Comparison of ENCODE assay signal across 8 mouse cellular contexts in the genomic region with DNA sequence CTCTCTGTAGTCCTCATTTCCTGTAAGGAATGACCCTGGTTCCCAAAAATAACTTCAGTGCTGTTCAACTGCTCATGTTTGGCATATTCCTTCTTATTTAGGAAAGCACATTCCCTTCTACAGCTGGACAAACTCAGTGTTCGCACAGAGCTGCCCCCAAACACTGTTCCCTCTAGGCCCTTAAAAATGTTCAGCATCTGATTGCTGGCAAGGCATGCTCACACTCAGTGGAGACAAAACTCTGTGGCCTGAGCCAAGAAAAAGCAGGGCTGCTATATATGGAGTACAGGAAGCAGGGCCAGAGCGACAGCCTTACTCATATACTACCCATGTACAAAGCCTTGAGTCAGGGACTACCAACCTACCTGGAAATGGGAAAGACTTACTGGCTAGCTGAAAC. TPM values are rescaled to one million over a fixed set of nuclear protein-coding genes. Genes with fewer than 3 reads are reported as not detected.
A peak's percentile ranks its signal among the peaks of the same experiment; 100 is the strongest.
DNase-seq lines count a peak whose midpoint lies in the region; ATAC-seq lines count a peak whose summit lies in the region.

No protein-coding gene starts in this region.

- H3K9me3 ChIP-seq in embryonic facial prominence, embryonic 14.5 days (ENCODE audit: control insufficient read depth, low read length) = 0 out of 2 replicates have a peak, but pooled peaks cover 4% of the 10 kb centered on the region
- no peaks in the 10 kb centered on the region for H3K9me3 ChIP-seq in limb, embryonic 15.5 days
- no peaks in the 10 kb centered on the region for H3K9me3 ChIP-seq in stomach, embryonic 14.5 days (ENCODE audit: control insufficient read depth, low read depth, low read length)
- peaks cover 3% of the 10 kb centered on the region; the same call in 1 of the 2 replicates for H3K9me3 ChIP-seq in forebrain, embryonic 10.5 days

- H3K27me3 ChIP-seq in embryonic facial prominence, embryonic 14.5 days (replicated peaks; ENCODE audit: control insufficient read depth, insufficient read depth, low read length) = no peaks in the 10 kb centered on the region
- H3K27me3 ChIP-seq in limb, embryonic 15.5 days = no peaks in the 10 kb centered on the region
- no peaks in the 10 kb centered on the region for H3K27me3 ChIP-seq in stomach, embryonic 14.5 days (ENCODE audit: control insufficient read depth, insufficient read depth, low read length)
- H3K27me3 ChIP-seq in forebrain, embryonic 10.5 days (ENCODE audit: poor library complexity, severe bottlenecking) = no peaks in the 10 kb centered on the region

- H3K9ac ChIP-seq in embryonic facial prominence, embryonic 14.5 days (ENCODE audit: low read depth, low read length) = 0 out of 2 replicates have a peak overlapping the region, but pooled peaks have one; percentile 25
- H3K9ac ChIP-seq in limb, embryonic 15.5 days = no peak overlapping the region
- H3K9ac ChIP-seq in stomach, embryonic 14.5 days (replicated peaks; ENCODE audit: low read depth, low read length) = no peak overlapping the region

- 49% methylated on average over 2 of the region's 2 CpGs for WGBS in embryonic facial prominence, embryonic 14.5 days
- WGBS in limb, embryonic 15.5 days = 33% methylated on average over 2 of the region's 2 CpGs
- 45% methylated on average over 2 of the region's 2 CpGs for WGBS in stomach, embryonic 14.5 days
- 89% methylated on average over 2 of the region's 2 CpGs for WGBS in forebrain, embryonic 10.5 days

- H3K4me1 ChIP-seq in embryonic facial prominence, embryonic 14.5 days (ENCODE audit: control insufficient read depth, insufficient read depth, low read length) = 0 out of 2 replicates have a peak, but pooled peaks cover 3% of the 10 kb centered on the region
- H3K4me1 ChIP-seq in limb, embryonic 15.5 days = peaks cover 9% of the 10 kb centered on the region
- no peaks in the 10 kb centered on the region; the same call in 1 of the 2 replicates for H3K4me1 ChIP-seq in stomach, embryonic 14.5 days (ENCODE audit: control insufficient read depth, insufficient read depth, low read length)
- peaks cover 5% of the 10 kb centered on the region; the same call in 1 of the 2 replicates for H3K4me1 ChIP-seq in forebrain, embryonic 10.5 days

- peak overlapping the region; percentile 70 for H3K27ac ChIP-seq in embryonic facial prominence, embryonic 14.5 days (replicated peaks; ENCODE audit: low read depth, low read length)
- peak overlapping the region; percentile 72 for H3K27ac ChIP-seq in limb, embryonic 15.5 days
- H3K27ac ChIP-seq in stomach, embryonic 14.5 days (ENCODE audit: low read length) = peak overlapping the region; percentile 70
- no peak overlapping the region for H3K27ac ChIP-seq in forebrain, embryonic 10.5 days

- peak; percentile 68 for DNase-seq in Muller cell, postnatal 12 days (ENCODE audit: inconsistent ontology term)
- peak; percentile 79 for DNase-seq in embryonic facial prominence, embryonic 14.5 days (ENCODE audit: low spot score)
- DNase-seq in heart, postnatal 10 days = peak; percentile 83 to 89
- DNase-seq in forebrain, embryonic 10.5 days (ENCODE audit: extremely low spot score, low spot score) = no peak
- DNase-seq in spleen, adult 18-20 months = no peak

- intact Hi-C loops in heart, postnatal 10 days (cut with DNase I) = no loop called here

- H3K4me3 ChIP-seq in embryonic facial prominence, embryonic 14.5 days (ENCODE audit: low read depth, low read length) = no peak overlapping the region
- no peak overlapping the region for H3K4me3 ChIP-seq in limb, embryonic 15.5 days
- H3K4me3 ChIP-seq in stomach, embryonic 14.5 days (ENCODE audit: low read depth, low read length) = no peak overlapping the region
- H3K4me3 ChIP-seq in forebrain, embryonic 10.5 days = no peak overlapping the region

- H3K36me3 ChIP-seq in embryonic facial prominence, embryonic 14.5 days (ENCODE audit: control insufficient read depth, insufficient read depth, low read length) = no peaks in the 10 kb centered on the region
- no peaks in the 10 kb centered on the region for H3K36me3 ChIP-seq in limb, embryonic 15.5 days
- H3K36me3 ChIP-seq in stomach, embryonic 14.5 days (ENCODE audit: control insufficient read depth, insufficient read depth, low read length) = no peaks in the 10 kb centered on the region
- H3K36me3 ChIP-seq in forebrain, embryonic 10.5 days (replicated peaks) = no peaks in the 10 kb centered on the region

- peak; percentile 62; the same call in 1 of the 2 replicates for ATAC-seq in embryonic facial prominence, embryonic 14.5 days (ENCODE audit: low read depth)
- peak; percentile 80 for ATAC-seq in limb, embryonic 15.5 days (ENCODE audit: insufficient number of reproducible peaks, low FRiP score, low TSS enrichment, low read depth)
- ATAC-seq in stomach, embryonic 14.5 days (ENCODE audit: insufficient number of reproducible peaks, insufficient read depth, low FRiP score, low read depth) = peak; percentile 83
- ATAC-seq in activated CD4-positive, CD25-positive, alpha-beta regulatory T cell, adult 4 months = no peak

- H3K4me2 ChIP-seq in embryonic facial prominence, embryonic 14.5 days (ENCODE audit: low read depth, low read length) = no peak overlapping the region
- H3K4me2 ChIP-seq in limb, embryonic 15.5 days = no peak overlapping the region
- H3K4me2 ChIP-seq in stomach, embryonic 14.5 days (replicated peaks; ENCODE audit: low read depth, low read length) = no peak overlapping the region

RNA-seq across cellular contexts. Expression of a gene that starts 5.5 kb away (rescaled TPM):
- 331 and 346 TPM in 2 replicates for polyA plus RNA-seq in embryonic facial prominence, embryonic 14.5 days (2014; fragmentation: Nextera tagmentation; extraction: Ambion mirVana)
- 100 to 1,000 TPM; 605 to 612 TPM for total RNA-seq in heart, postnatal 10 days (2021)
- 269 TPM in 2 replicates for polyA plus RNA-seq in limb, embryonic 15.5 days (2015; fragmentation: Nextera tagmentation; extraction: Ambion mirVana)
- polyA plus RNA-seq in stomach, embryonic 14.5 days (2014; fragmentation: Nextera tagmentation; extraction: Ambion mirVana) = 317 and 368 TPM in 2 replicates
- 100 to 1,000 TPM; 250 to 278 TPM for polyA plus RNA-seq in activated CD4-positive, CD25-positive, alpha-beta regulatory T cell, adult 4 months (2017; shearing (Covaris generic))
- 106 and 113 TPM in 2 replicates for polyA plus RNA-seq in forebrain, embryonic 10.5 days (2016; fragmentation: Nextera tagmentation; extraction: Ambion mirVana)

Comparison
In these comparisons a context has a peak if more than half of its experiments do, and no peak if none do; other contexts are left out.
1. DNase-seq: peak in Muller cell, postnatal 12 days (single experiment), embryonic facial prominence, embryonic 14.5 days (single experiment) and heart, postnatal 10 days (2 of 2); none in forebrain, embryonic 10.5 days (single experiment) and spleen, adult 18-20 months (0 of 2).